Mouse (Mus musculus) adrenal gland, adult 10 weeks (tissue): ENCODE measurements around the gene Grm8. TPM values are rescaled to one million over a fixed set of nuclear protein-coding genes. Genes with fewer than 3 reads are reported as not detected.

ENCODE experiments used
- polyA plus RNA-seq: library from polyadenylated mRNA; stranded (reverse); fragments of 350-450 nt; fragmentation: Illumina TruSeq; extraction: RNeasy Lipid Tissue Mini Kit (QIAGEN cat#74804); gene quantifications from one replicate; pipeline ENCODE4 v1.2.3, GENCODE M21; 2014; ENCODE audit warnings: low read depth, low replicate concordance

Grm8 gene
- polyA plus RNA-seq: not detected

GRCm38 (mm10) chr6:28135001-28135401 is at the start of gene Grm8:
Gene Grm8, minus strand, starts transcription at chr6:28135178.

